Mouse (Mus musculus) C3H10T1/2 (cell line): ENCODE data around the gene Olfr135. TPM values are rescaled to one million over a fixed set of nuclear protein-coding genes. Genes with fewer than 3 reads are reported as not detected.

Source experiments
- polyA plus RNA-seq, 2 experiments: library from polyadenylated mRNA; unstranded; fragments of >200 nt; fragmentation: generic; extraction: Trizol; gene quantifications; one replicate each; pipeline ENCODE4 v1.2.1; 2012; ENCODE audit warnings: missing spikeins in 2 of 2

The Olfr135 gene
- polyA plus RNA-seq = not detected

GRCm38 (mm10) chr17:38204035-38204434 lies at the start of gene Olfr135:
TSS of gene Olfr135 (plus strand) at chr17:38204335.

GRCm38 (mm10) chr17:38171088-38171487 lies 33.0 kb upstream of the Olfr135 start, which contains the start of gene Olfr134:
TSS of gene Olfr134 (plus strand) at chr17:38171388.

Other genes starting within 250 kb of the Olfr135 start
- not detected for gene Olfr129, start 144.3 kb upstream of the Olfr135 start, polyA plus RNA-seq
- not detected for gene Olfr130, start 140.4 kb upstream of the Olfr135 start, polyA plus RNA-seq
- gene Olfr131, start 115.6 kb upstream of the Olfr135 start, polyA plus RNA-seq = not detected
- gene Olfr132, start 69.8 kb upstream of the Olfr135 start, polyA plus RNA-seq = not detected
- not detected for gene Olfr133, start 59.1 kb upstream of the Olfr135 start, polyA plus RNA-seq
- gene Olfr134, start 32.9 kb upstream of the Olfr135 start, polyA plus RNA-seq = not detected
- gene Olfr138, start 56.7 kb downstream of the Olfr135 start, polyA plus RNA-seq = not detected
- not detected for gene Olfr137, start 103.2 kb downstream of the Olfr135 start, polyA plus RNA-seq
- gene Olfr136, start 125.5 kb downstream of the Olfr135 start, polyA plus RNA-seq = not detected
- gene Esp36, start 215.8 kb downstream of the Olfr135 start, polyA plus RNA-seq = not detected